Mouse (Mus musculus) lung, postnatal 25 days (tissue): Measurements from ENCODE around the gene Kremen1.

Experiments
- DNase-seq: peaks from one replicate; pipeline ENCODE4 v3.0.0; 2022; ENCODE audit warnings: low spot score

The Kremen1 gene

GRCm38 (mm10) chr11:5261508-5262392, at the start of gene Kremen1:
Gene Kremen1 (minus strand): TSS chr11:5261558.
- DNase-seq = peak; percentile 93

GRCm38 (mm10) chr11:5307024-5307905, 45.9 kb upstream of the Kremen1 start:
- no peak for DNase-seq

GRCm38 (mm10) chr11:5306017-5306416, 44.7 kb upstream of the Kremen1 start:
- DNase-seq = no peak

- DNase-seq = no peak
Measured at GRCm38 (mm10) chr11:5304526-5304925, 43.2 kb upstream of the Kremen1 start.

- DNase-seq = no peak
Measured at GRCm38 (mm10) chr11:5298007-5298372, 36.6 kb upstream of the Kremen1 start.

GRCm38 (mm10) chr11:5297148-5298006, 36.0 kb upstream of the Kremen1 start:
- DNase-seq = peak; percentile 57

GRCm38 (mm10) chr11:5296576-5297115, 35.3 kb upstream of the Kremen1 start:
- DNase-seq = peak; percentile 9

GRCm38 (mm10) chr11:5294805-5295204, 33.4 kb upstream of the Kremen1 start:
- no peak for DNase-seq

- DNase-seq = peak; percentile 65
Measured at GRCm38 (mm10) chr11:5290691-5291090, 29.3 kb upstream of the Kremen1 start.

GRCm38 (mm10) chr11:5289826-5290580, 28.6 kb upstream of the Kremen1 start:
- DNase-seq = no peak

GRCm38 (mm10) chr11:5283987-5284386, 22.6 kb upstream of the Kremen1 start:
- DNase-seq = no peak

- DNase-seq = no peak
Measured at GRCm38 (mm10) chr11:5280932-5281331, 19.6 kb upstream of the Kremen1 start.

- no peak for DNase-seq
Measured at GRCm38 (mm10) chr11:5278463-5278862, 17.1 kb upstream of the Kremen1 start.

- no peak for DNase-seq
Measured at GRCm38 (mm10) chr11:5277307-5277971, 16.1 kb upstream of the Kremen1 start.

GRCm38 (mm10) chr11:5275216-5275615, 13.9 kb upstream of the Kremen1 start:
- DNase-seq = no peak

- DNase-seq = no peak
Measured at GRCm38 (mm10) chr11:5272536-5273234, 11.3 kb upstream of the Kremen1 start.

- DNase-seq = no peak
Measured at GRCm38 (mm10) chr11:5272066-5272360, 10.7 kb upstream of the Kremen1 start.

- DNase-seq = no peak
Measured at GRCm38 (mm10) chr11:5271274-5272065, 10.1 kb upstream of the Kremen1 start.

- DNase-seq = no peak
Measured at GRCm38 (mm10) chr11:5269846-5270461, 8.6 kb upstream of the Kremen1 start.
